In genomic region chr19:4928781-4929180, GRCm38 (mm10) we compare ENCODE assay signal across 8 mouse cellular contexts. TPM values are rescaled to one million over a fixed set of nuclear protein-coding genes. Genes with fewer than 3 reads are reported as not detected.
DNase-seq lines count a peak whose midpoint lies in the region; ATAC-seq lines count a peak whose summit lies in the region.

No protein-coding gene starts in this region.

- H3K27me3 ChIP-seq in hindbrain, embryonic 13.5 days, result no peaks in the 10 kb centered on the region

- ATAC-seq in hindbrain, embryonic 13.5 days (ENCODE audit: low FRiP score), result peak; percentile 50; the same call in 1 of the 2 replicates
- no peak for ATAC-seq in CD4-positive, CD25-positive, alpha-beta regulatory T cell, adult 4 months

- peak overlapping the region; percentile 76 for H3K9ac ChIP-seq in hindbrain, embryonic 13.5 days

- H3K4me2 ChIP-seq in hindbrain, embryonic 13.5 days, result peak overlapping the region; percentile 85

- H3K36me3 ChIP-seq in hindbrain, embryonic 13.5 days, result peaks cover 43% of the 10 kb centered on the region
- H3K36me3 ChIP-seq in macrophage (ENCODE audit: inconsistent target), result peaks cover 21% of the 10 kb centered on the region; the same call in 1 of the 2 replicates

- H3K4me3 ChIP-seq in hindbrain, embryonic 13.5 days, result peak overlapping the region; percentile 66
- peak overlapping the region; percentile 86; the same call in 1 of the 2 replicates for H3K4me3 ChIP-seq in macrophage (ENCODE audit: inconsistent target)

- 59% methylated on average over 5 of the region's 5 CpGs for WGBS in hindbrain, embryonic 13.5 days
- 87% methylated on average over 5 of the region's 5 CpGs for WGBS in macrophage (ENCODE audit: missing documents)

- peaks cover 31% of the 10 kb centered on the region for H3K4me1 ChIP-seq in hindbrain, embryonic 13.5 days (replicated peaks)

- no peaks in the 10 kb centered on the region for H3K9me3 ChIP-seq in hindbrain, embryonic 13.5 days

- DNase-seq in adrenal gland, postnatal 10 days, result peak; percentile 68
- DNase-seq in adrenal gland, postnatal 4 days (ENCODE audit: low spot score in 2 of 2), result no peak
- DNase-seq in right cerebral cortex, adult 2 months (ENCODE audit: low spot score in 2 of 2), result peak; percentile 14 to 18
- DNase-seq in right cerebral cortex, postnatal 36 days (ENCODE audit: low spot score in 2 of 2), result no peak
- DNase-seq in urinary bladder, adult 2 months (ENCODE audit: low spot score), result no peak

- peak overlapping the region; percentile 85 for H3K27ac ChIP-seq in hindbrain, embryonic 13.5 days
- peak overlapping the region; percentile 22; the same call in 1 of the 2 replicates for H3K27ac ChIP-seq in macrophage

- H3K79me2 ChIP-seq in macrophage (ENCODE audit: inconsistent target), result peaks cover 30% of the 10 kb centered on the region

RNA-seq across cellular contexts. Expression of gene Dpp3, which starts 0.7 kb away (rescaled TPM):
- total RNA-seq in adrenal gland, postnatal 10 days (2021), result 10 to 100 TPM; 74.1 to 83.4 TPM
- 100 to 1,000 TPM; 110 to 113 TPM for total RNA-seq in adrenal gland, postnatal 4 days (2021)
- polyA plus RNA-seq in hindbrain, embryonic 13.5 days (2015; fragmentation: Nextera tagmentation; extraction: Ambion mirVana), result 124 and 132 TPM in 2 replicates
- 100 to 1,000 TPM in 1 of 26 experiments, 10 to 100 TPM in 25; 17.9 to 101 (median 72.2) TPM for total RNA-seq in macrophage (2018; cell fraction: chromatin; rRNA removed)
- total RNA-seq in macrophage (2018; cell fraction: cytosol; rRNA removed), result 10 to 100 TPM; 36.8 to 60.5 (median 49.9) TPM
- 10 to 100 TPM; 20.9 to 72.3 (median 48.7) TPM for total RNA-seq in macrophage (2018; cell fraction: nucleus; rRNA removed)
- 28.6 to 57.3 TPM (median 47.9 TPM) in 3 replicates for polyA plus RNA-seq in macrophage (2018)
- polyA plus RNA-seq in urinary bladder, adult 2 months (2012; rRNA removed), result 53.2 and 53.8 TPM in 2 replicates
- 10 to 100 TPM; 39.4 to 67.8 TPM for polyA plus RNA-seq in CD4-positive, CD25-positive, alpha-beta regulatory T cell, adult 4 months (2017; shearing (Covaris generic))

RNA-seq across cellular contexts. Expression of gene Peli3, which starts 14.1 kb away (rescaled TPM):
- 1 to 10 TPM; 2.8 to 3.9 TPM for total RNA-seq in adrenal gland, postnatal 10 days (2021)
- total RNA-seq in adrenal gland, postnatal 4 days (2021), result 1 to 10 TPM; 6.7 to 7.3 TPM
- 10.8 and 10.9 TPM in 2 replicates for polyA plus RNA-seq in hindbrain, embryonic 13.5 days (2015; fragmentation: Nextera tagmentation; extraction: Ambion mirVana)
- total RNA-seq in macrophage (2018; cell fraction: chromatin; rRNA removed), result 10 to 100 TPM in 1 of 26 experiments, 1 to 10 TPM in 25; 1.7 to 11.4 (median 5.2) TPM
- 1 to 10 TPM in 15 of 26 experiments, under 1 TPM in 11; 0.50 to 2.5 (median 1.1) TPM for total RNA-seq in macrophage (2018; cell fraction: cytosol; rRNA removed)
- 1 to 10 TPM in 25 of 26 experiments, under 1 TPM in 1; 0.97 to 9.6 (median 3.2) TPM for total RNA-seq in macrophage (2018; cell fraction: nucleus; rRNA removed)
- polyA plus RNA-seq in macrophage (2018), result 0.82 to 2.1 TPM (median 1.7 TPM) in 3 replicates
- 3.8 and 5.5 TPM in 2 replicates for polyA plus RNA-seq in urinary bladder, adult 2 months (2012; rRNA removed)
- under 1 TPM in 1 of 2 experiments, not detected in 1; 0.33 TPM for polyA plus RNA-seq in CD4-positive, CD25-positive, alpha-beta regulatory T cell, adult 4 months (2017; shearing (Covaris generic))

RNA-seq across cellular contexts. Expression of gene Bbs1, which starts 22.4 kb away (rescaled TPM):
- total RNA-seq in adrenal gland, postnatal 10 days (2021), result 10 to 100 TPM in 1 of 2 experiments, 1 to 10 TPM in 1; 7.4 to 10.3 TPM
- total RNA-seq in adrenal gland, postnatal 4 days (2021), result 10 to 100 TPM; 13.1 to 15.5 TPM
- polyA plus RNA-seq in hindbrain, embryonic 13.5 days (2015; fragmentation: Nextera tagmentation; extraction: Ambion mirVana), result 9.6 and 10.7 TPM in 2 replicates
- 1 to 10 TPM in 22 of 26 experiments, under 1 TPM in 4; 0.13 to 6.2 (median 3.5) TPM for total RNA-seq in macrophage (2018; cell fraction: chromatin; rRNA removed)
- total RNA-seq in macrophage (2018; cell fraction: cytosol; rRNA removed), result 1 to 10 TPM in 5 of 26 experiments, under 1 TPM in 21; 0.48 to 1.4 (median 0.87) TPM
- 1 to 10 TPM in 19 of 26 experiments, under 1 TPM in 6, not detected in 1; 0.36 to 4.7 (median 1.8) TPM for total RNA-seq in macrophage (2018; cell fraction: nucleus; rRNA removed)
- polyA plus RNA-seq in macrophage (2018), result 0.58 to 1.1 TPM (median 1.0 TPM) in 3 replicates
- 4.2 and 4.6 TPM in 2 replicates for polyA plus RNA-seq in urinary bladder, adult 2 months (2012; rRNA removed)
- 1 to 10 TPM in 1 of 2 experiments, under 1 TPM in 1; 0.38 to 1.7 TPM for polyA plus RNA-seq in CD4-positive, CD25-positive, alpha-beta regulatory T cell, adult 4 months (2017; shearing (Covaris generic))

RNA-seq across cellular contexts. Expression of gene Mrpl11, which starts 33.2 kb away (rescaled TPM):
- 10 to 100 TPM; 72.0 to 75.1 TPM for total RNA-seq in adrenal gland, postnatal 10 days (2021)
- 10 to 100 TPM; 58.8 to 68.9 TPM for total RNA-seq in adrenal gland, postnatal 4 days (2021)
- polyA plus RNA-seq in hindbrain, embryonic 13.5 days (2015; fragmentation: Nextera tagmentation; extraction: Ambion mirVana), result 105 and 115 TPM in 2 replicates
- total RNA-seq in macrophage (2018; cell fraction: chromatin; rRNA removed), result 10 to 100 TPM in 15 of 26 experiments, 1 to 10 TPM in 11; 1.7 to 18.9 (median 11.2) TPM
- 10 to 100 TPM; 26.8 to 46.0 (median 38.2) TPM for total RNA-seq in macrophage (2018; cell fraction: cytosol; rRNA removed)
- 10 to 100 TPM in 19 of 26 experiments, 1 to 10 TPM in 7; 3.9 to 24.9 (median 12.3) TPM for total RNA-seq in macrophage (2018; cell fraction: nucleus; rRNA removed)
- 30.6 to 71.3 TPM (median 40.0 TPM) in 3 replicates for polyA plus RNA-seq in macrophage (2018)
- polyA plus RNA-seq in urinary bladder, adult 2 months (2012; rRNA removed), result 48.5 and 57.5 TPM in 2 replicates
- polyA plus RNA-seq in CD4-positive, CD25-positive, alpha-beta regulatory T cell, adult 4 months (2017; shearing (Covaris generic)), result 10 to 100 TPM; 75.6 to 83.6 TPM

RNA-seq across cellular contexts. Expression of gene Zdhhc24, which starts 50.3 kb away (rescaled TPM):
- total RNA-seq in adrenal gland, postnatal 10 days (2021), result 10 to 100 TPM; 12.5 to 13.9 TPM
- 10 to 100 TPM; 19.5 to 19.7 TPM for total RNA-seq in adrenal gland, postnatal 4 days (2021)
- polyA plus RNA-seq in hindbrain, embryonic 13.5 days (2015; fragmentation: Nextera tagmentation; extraction: Ambion mirVana), result 21.8 and 22.0 TPM in 2 replicates
- total RNA-seq in macrophage (2018; cell fraction: chromatin; rRNA removed), result 10 to 100 TPM in 18 of 26 experiments, 1 to 10 TPM in 8; 4.9 to 30.2 (median 13.9) TPM
- 10 to 100 TPM in 24 of 26 experiments, 1 to 10 TPM in 2; 8.9 to 28.5 (median 18.0) TPM for total RNA-seq in macrophage (2018; cell fraction: cytosol; rRNA removed)
- total RNA-seq in macrophage (2018; cell fraction: nucleus; rRNA removed), result 10 to 100 TPM in 24 of 26 experiments, 1 to 10 TPM in 2; 7.4 to 49.1 (median 23.8) TPM
- polyA plus RNA-seq in macrophage (2018), result 13.7 to 17.2 TPM (median 17.1 TPM) in 3 replicates
- 15.1 and 22.3 TPM in 2 replicates for polyA plus RNA-seq in urinary bladder, adult 2 months (2012; rRNA removed)
- 1 to 10 TPM; 3.7 to 6.2 TPM for polyA plus RNA-seq in CD4-positive, CD25-positive, alpha-beta regulatory T cell, adult 4 months (2017; shearing (Covaris generic))

Comparison
In these comparisons a context has a peak if more than half of its experiments do, and no peak if none do; other contexts are left out.
1. DNase-seq: peak in adrenal gland, postnatal 10 days (single experiment) and right cerebral cortex, adult 2 months (2 of 2); none in adrenal gland, postnatal 4 days (0 of 2), right cerebral cortex, postnatal 36 days (0 of 2) and urinary bladder, adult 2 months (single experiment).